Mouse (Mus musculus): ENCODE data around the gene Gabrr3. TPM values are rescaled to one million over a fixed set of nuclear protein-coding genes. Genes with fewer than 3 reads are reported as not detected.

Gabrr3 gene
- total and polyA plus RNA-seq, 3 experiments: not detected

- Histone ChIP-seq H3K79me2 (replicated peaks; ENCODE audit: control insufficient read depth, extremely low read depth, insufficient read depth, poor library complexity, severe bottlenecking) (no peaks in the 10 kb centered on the region), H3K36me3 (replicated peaks in 1 of 2; ENCODE audit: control insufficient read depth in 1 of 2, insufficient read depth in 1 of 2, low read length in 1 of 2) (no peaks in the 10 kb centered on the region), H3K27ac (ENCODE audit: insufficient read depth, low read depth) (no peak overlapping the region), H3K4me1 (ENCODE audit: control insufficient read depth in 1 of 2, insufficient read depth in 2 of 2) (no peaks in the 10 kb centered on the region), H3K4me3 (replicated peaks in 1 of 3; ENCODE audit: low read depth in 2 of 3, low read length in 2 of 3, poor library complexity in 1 of 3) (no peak overlapping the region), H3K4me2 (ENCODE audit: insufficient read depth, low read depth, poor library complexity, severe bottlenecking) (no peak overlapping the region), H3K27me3 (replicated peaks) (no peaks in the 10 kb centered on the region), H3K9me3 (replicated peaks; ENCODE audit: low read length) (no peaks in the 10 kb centered on the region), H3K9ac (ENCODE audit: insufficient read depth, low read depth) (no peak overlapping the region)
- no peak for DNase-seq (ENCODE audit: extremely low read depth)
- no peak for TF ChIP-seq ZC3H11A (IDR thresholded peaks at IDR 0.05; ENCODE audit: low read depth, low read length)
- TF ChIP-seq JUN (IDR thresholded peaks at IDR 0.05; ENCODE audit: insufficient read depth, low read depth, low read length): no peak
- TF ChIP-seq CTCF (conservative IDR thresholded peaks at IDR 0.05 in 1 of 2, IDR thresholded peaks at IDR 0.05 in 1 of 2; ENCODE audit: low read depth in 2 of 2, low read length in 2 of 2): no peak
- TF ChIP-seq GABPA (IDR thresholded peaks at IDR 0.05; ENCODE audit: insufficient replicate concordance, low read depth, low read length): no peak
- TF ChIP-seq ZKSCAN1 (IDR thresholded peaks at IDR 0.05; ENCODE audit: borderline replicate concordance, low read depth, low read length): no peak
- TF ChIP-seq MYC (IDR thresholded peaks at IDR 0.05; ENCODE audit: low read depth, low read length): no peak
- no peak for TF ChIP-seq KAT2A (IDR thresholded peaks at IDR 0.05; ENCODE audit: insufficient replicate concordance, low read length)
- no peak for TF ChIP-seq POLR2AphosphoS2 (IDR thresholded peaks at IDR 0.05; ENCODE audit: low read depth, low read length)
- TF ChIP-seq EP300 (IDR thresholded peaks at IDR 0.05; ENCODE audit: low read length): no peak
- no peak for TF ChIP-seq POLR2A (IDR thresholded peaks at IDR 0.05; ENCODE audit: low read depth, low read length)
- TF ChIP-seq BHLHE40 (IDR thresholded peaks at IDR 0.05; ENCODE audit: low read depth, low read length): no peak
- no peak for TF ChIP-seq JUND (conservative IDR thresholded peaks at IDR 0.05; ENCODE audit: low read depth, low read length)
- TF ChIP-seq ELF1 (IDR thresholded peaks at IDR 0.05; ENCODE audit: low read depth, low read length): no peak
- TF ChIP-seq USF2 (conservative IDR thresholded peaks at IDR 0.05; ENCODE audit: low read depth, low read length): no peak
- TF ChIP-seq E2F4 (IDR thresholded peaks at IDR 0.05; ENCODE audit: insufficient replicate concordance, low read depth, low read length): no peak
- no peak for TF ChIP-seq RCOR1 (conservative IDR thresholded peaks at IDR 0.05; ENCODE audit: low read depth, low read length)
- dilution Hi-C loops (cut with MboI; ENCODE audit: extremely low pct_ligation_motif_present, extremely low pct_unique_long_range_greater_than_20kb, low sequenced_read_pairs) (no loop called here), in situ Hi-C loops (cut with MboI; ENCODE audit: low pct_ligation_motif_present, low pct_unique_long_range_greater_than_20kb, low sequenced_read_pairs) (no loop called here)
Measured at GRCm38 (mm10) chr16:59433181-59433580, 26.0 kb downstream of the Gabrr3 start.

- no peak overlapping the region for H3K9ac ChIP-seq (ENCODE audit: insufficient read depth, low read depth)
- dilution Hi-C loops (cut with MboI; ENCODE audit: extremely low pct_ligation_motif_present, extremely low pct_unique_long_range_greater_than_20kb, low sequenced_read_pairs): no loop called here
- H3K27ac ChIP-seq (ENCODE audit: insufficient read depth, low read depth): no peak overlapping the region
- H3K9me3 ChIP-seq (replicated peaks; ENCODE audit: low read length): no peaks in the 10 kb centered on the region
- TF ChIP-seq CHD2 (IDR thresholded peaks at IDR 0.05; ENCODE audit: low read length) (no peak), MAFK (IDR thresholded peaks at IDR 0.05; ENCODE audit: insufficient replicate concordance, low read length) (no peak), NRF1 (IDR thresholded peaks at IDR 0.05; ENCODE audit: low read depth, low read length) (no peak), MAX (IDR thresholded peaks at IDR 0.05; ENCODE audit: low read length) (no peak)
- no peak overlapping the region for H3K4me3 ChIP-seq (replicated peaks in 1 of 3; ENCODE audit: low read depth in 2 of 3, low read length in 2 of 3, poor library complexity in 1 of 3)
- H3K4me1 ChIP-seq (ENCODE audit: control insufficient read depth in 1 of 2, insufficient read depth in 2 of 2): peaks cover 0 to under 1% of the 10 kb centered on the region in 2 experiments; a peak in 1 of 4 replicates
- H3K27me3 ChIP-seq (replicated peaks): peaks cover 2% of the 10 kb centered on the region
- no peaks in the 10 kb centered on the region for H3K36me3 ChIP-seq (replicated peaks in 1 of 2; ENCODE audit: control insufficient read depth in 1 of 2, insufficient read depth in 1 of 2, low read length in 1 of 2)
- in situ Hi-C loops (cut with MboI; ENCODE audit: low pct_ligation_motif_present, low pct_unique_long_range_greater_than_20kb, low sequenced_read_pairs): no loop called here
- DNase-seq (ENCODE audit: extremely low read depth): no peak
- H3K79me2 ChIP-seq (replicated peaks; ENCODE audit: control insufficient read depth, extremely low read depth, insufficient read depth, poor library complexity, severe bottlenecking): no peaks in the 10 kb centered on the region
- no peak overlapping the region for H3K4me2 ChIP-seq (ENCODE audit: insufficient read depth, low read depth, poor library complexity, severe bottlenecking)
Measured at GRCm38 (mm10) chr16:59444880-59445559, 37.9 kb downstream of the Gabrr3 start.

Data from CH12.LX (cell line).